Mouse (Mus musculus): Measurements from ENCODE around the gene Mphosph9. TPM values are rescaled to one million over a fixed set of nuclear protein-coding genes. Genes with fewer than 3 reads are reported as not detected.

Gene Mphosph9
- polyA plus RNA-seq, 1 experiment from 2014 or later = 20.2 TPM

DNA sequence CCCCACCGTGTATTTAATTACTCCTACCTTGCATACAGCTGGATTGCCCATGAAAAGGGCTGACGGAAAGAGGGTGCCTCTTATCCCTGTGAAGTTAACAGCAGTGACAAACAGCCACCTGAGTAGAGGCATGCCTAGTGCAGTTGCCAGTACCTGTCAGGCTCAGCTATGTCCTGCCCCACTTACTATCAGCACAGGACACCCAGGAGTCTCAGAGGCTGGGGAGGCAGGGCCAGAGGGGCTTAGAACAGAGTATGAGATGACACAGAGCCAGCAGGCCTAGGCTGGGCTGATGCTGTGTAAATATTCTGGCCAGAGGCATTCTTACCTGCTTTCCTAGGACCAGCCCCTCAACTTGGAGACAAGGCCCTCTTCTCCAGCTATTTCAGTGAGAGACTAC, 126.2 kb downstream of the Mphosph9 start:
- 57% methylated on average over 2 of the region's 2 CpGs for WGBS
- Histone ChIP-seq H3K4me1 (ENCODE audit: control insufficient read depth, insufficient read depth, low read length) (peaks cover 28% of the 10 kb centered on the region), H3K27me3 (ENCODE audit: control insufficient read depth, insufficient read depth, low read length) (no peaks in the 10 kb centered on the region), H3K4me2 (replicated peaks; ENCODE audit: low read depth, low read length) (no peak overlapping the region), H3K9me3 (ENCODE audit: control insufficient read depth, low read depth, low read length) (no peaks in the 10 kb centered on the region), H3K27ac (ENCODE audit: low read length) (no peak overlapping the region), H3K4me3 (ENCODE audit: low read depth, low read length) (no peak overlapping the region), H3K9ac (replicated peaks; ENCODE audit: low read depth, low read length) (no peak overlapping the region), H3K36me3 (ENCODE audit: control insufficient read depth, insufficient read depth, low read length) (no peaks in the 10 kb centered on the region)
- no peak for ATAC-seq (ENCODE audit: insufficient number of reproducible peaks, insufficient read depth, low FRiP score, low read depth)

Other genes with a start within 250 kb of the Mphosph9 start
- 1.7 and 2.1 TPM in 2 replicates for gene Abcb9, start 232.2 kb downstream of the Mphosph9 start, polyA plus RNA-seq (2014; fragmentation: Nextera tagmentation; extraction: Ambion mirVana)
- gene Ogfod2, start 215.7 kb downstream of the Mphosph9 start, polyA plus RNA-seq (2014; fragmentation: Nextera tagmentation; extraction: Ambion mirVana) = 14.5 and 16.8 TPM in 2 replicates
- gene Arl6ip4, start 211.9 kb downstream of the Mphosph9 start, polyA plus RNA-seq (2014; fragmentation: Nextera tagmentation; extraction: Ambion mirVana) = 92.6 and 99.1 TPM in 2 replicates
- gene Pitpnm2, start 78.2 kb downstream of the Mphosph9 start, polyA plus RNA-seq (2014; fragmentation: Nextera tagmentation; extraction: Ambion mirVana) = 6.6 and 6.9 TPM in 2 replicates
- 9.1 and 10.8 TPM in 2 replicates for gene 2810006K23Rik, start 117 bp upstream of the Mphosph9 start, polyA plus RNA-seq (2014; fragmentation: Nextera tagmentation; extraction: Ambion mirVana)
- 50.8 and 53.7 TPM in 2 replicates for gene Cdk2ap1, start 35.1 kb upstream of the Mphosph9 start, polyA plus RNA-seq (2014; fragmentation: Nextera tagmentation; extraction: Ambion mirVana)
- gene Sbno1, start 98.0 kb upstream of the Mphosph9 start, polyA plus RNA-seq (2014; fragmentation: Nextera tagmentation; extraction: Ambion mirVana) = 95.3 and 104 TPM in 2 replicates
- gene Kmt5a, start 112.0 kb upstream of the Mphosph9 start, polyA plus RNA-seq (2014; fragmentation: Nextera tagmentation; extraction: Ambion mirVana) = 52.9 and 59.8 TPM in 2 replicates
- gene Rilpl2, start 150.4 kb upstream of the Mphosph9 start, polyA plus RNA-seq (2014; fragmentation: Nextera tagmentation; extraction: Ambion mirVana) = 30.6 and 31.7 TPM in 2 replicates
- gene Snrnp35, start 155.2 kb upstream of the Mphosph9 start, polyA plus RNA-seq (2014; fragmentation: Nextera tagmentation; extraction: Ambion mirVana) = 11.5 and 14.2 TPM in 2 replicates
- 14.9 and 16.8 TPM in 2 replicates for gene Rilpl1, start 203.4 kb upstream of the Mphosph9 start, polyA plus RNA-seq (2014; fragmentation: Nextera tagmentation; extraction: Ambion mirVana)
- 519 and 589 TPM in 2 replicates for gene Tmed2, start 212.7 kb upstream of the Mphosph9 start, polyA plus RNA-seq (2014; fragmentation: Nextera tagmentation; extraction: Ambion mirVana)
- gene Ddx55, start 224.9 kb upstream of the Mphosph9 start, polyA plus RNA-seq (2014; fragmentation: Nextera tagmentation; extraction: Ambion mirVana) = 15.3 and 16.4 TPM in 2 replicates